Mouse (Mus musculus): ENCODE data around the gene Atoh7. TPM values are rescaled to one million over a fixed set of nuclear protein-coding genes. Genes with fewer than 3 reads are reported as not detected.
A peak's percentile ranks its signal among the peaks of the same experiment; 100 is the strongest.

The Atoh7 gene
- polyA plus RNA-seq, 1 experiment from 2014 or later: 0.14 TPM

GRCm38 (mm10) chr10:63132356-63132755 is 32.9 kb downstream of the Atoh7 start:
- H3K36me3 ChIP-seq: no peaks in the 10 kb centered on the region
- H3K4me1 ChIP-seq: no peaks in the 10 kb centered on the region
- no peaks in the 10 kb centered on the region for H3K9me3 ChIP-seq (replicated peaks)
- H3K4me3 ChIP-seq: no peak overlapping the region
- 90% methylated on average over 6 of the region's 6 CpGs for WGBS
- no peaks in the 10 kb centered on the region for H3K27me3 ChIP-seq (ENCODE audit: low read depth, poor library complexity, severe bottlenecking)
- peak; percentile 13 for DNase-seq (ENCODE audit: low spot score)
- H3K27ac ChIP-seq: no peak overlapping the region

DNA sequence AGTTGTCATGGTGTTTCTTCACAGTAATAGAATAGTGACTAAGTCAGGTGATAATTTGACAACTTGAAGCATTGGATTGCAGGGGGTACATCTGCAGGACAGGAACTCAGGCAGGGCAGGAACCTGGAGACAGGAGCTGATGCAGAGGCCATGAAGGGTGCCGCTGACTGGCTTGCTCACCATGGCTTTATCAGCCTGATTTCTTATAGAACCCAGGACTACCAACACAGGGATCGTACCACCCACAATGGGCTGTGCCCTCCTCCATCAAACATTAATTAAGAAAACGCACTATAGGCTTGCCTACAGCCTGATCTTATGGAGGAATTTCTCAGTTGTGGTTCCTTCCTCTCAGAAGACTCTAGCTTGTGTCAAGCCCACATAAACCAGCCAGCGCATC is 33.9 kb downstream of the Atoh7 start:
- no peaks in the 10 kb centered on the region for H3K4me1 ChIP-seq
- H3K27me3 ChIP-seq (ENCODE audit: low read depth, poor library complexity, severe bottlenecking): no peaks in the 10 kb centered on the region
- H3K36me3 ChIP-seq: no peaks in the 10 kb centered on the region
- H3K4me3 ChIP-seq: no peak overlapping the region
- no peaks in the 10 kb centered on the region for H3K9me3 ChIP-seq (replicated peaks)
- WGBS: 85% methylated on average over 4 of the region's 4 CpGs
- H3K27ac ChIP-seq: no peak overlapping the region
- DNase-seq (ENCODE audit: low spot score): peak; percentile 4

GRCm38 (mm10) chr10:63135680-63136079 is 36.2 kb downstream of the Atoh7 start:
- Histone ChIP-seq H3K36me3 (no peaks in the 10 kb centered on the region), H3K27me3 (ENCODE audit: low read depth, poor library complexity, severe bottlenecking) (no peaks in the 10 kb centered on the region), H3K27ac (no peak overlapping the region), H3K4me1 (no peaks in the 10 kb centered on the region), H3K9me3 (replicated peaks) (no peaks in the 10 kb centered on the region), H3K4me3 (no peak overlapping the region)
- WGBS: 58% methylated on average over 12 of the region's 12 CpGs
- peak; percentile 12 for DNase-seq (ENCODE audit: low spot score)

GRCm38 (mm10) chr10:63136436-63136835 is 37.0 kb downstream of the Atoh7 start:
- DNase-seq (ENCODE audit: low spot score): no peak
- WGBS: 88% methylated on average over 6 of the region's 6 CpGs
- Histone ChIP-seq H3K36me3 (no peaks in the 10 kb centered on the region), H3K9me3 (replicated peaks) (no peaks in the 10 kb centered on the region), H3K4me1 (no peaks in the 10 kb centered on the region), H3K27ac (no peak overlapping the region), H3K27me3 (ENCODE audit: low read depth, poor library complexity, severe bottlenecking) (no peaks in the 10 kb centered on the region), H3K4me3 (no peak overlapping the region)

DNA sequence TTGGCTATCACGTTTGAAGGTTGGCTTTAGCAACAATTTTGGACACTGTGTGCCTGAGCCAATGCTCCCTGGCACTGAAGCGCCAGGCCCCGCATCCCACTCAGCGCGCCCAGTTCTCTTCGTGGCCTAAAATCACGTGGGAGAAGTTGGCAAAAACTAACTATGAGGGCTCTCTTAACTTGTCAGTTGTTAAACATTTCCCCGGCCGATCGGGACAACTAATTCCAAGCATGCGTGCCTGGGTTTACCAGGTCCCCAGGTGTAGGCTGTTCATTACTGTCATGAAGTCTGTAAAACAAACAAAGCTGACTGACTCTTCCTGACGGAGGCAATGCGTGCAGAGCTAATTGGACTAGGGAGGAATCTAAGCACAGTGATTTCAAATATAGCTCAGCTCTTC is 43.2 kb downstream of the Atoh7 start:
- Histone ChIP-seq H3K27ac (no peak overlapping the region), H3K9me3 (replicated peaks) (no peaks in the 10 kb centered on the region), H3K27me3 (ENCODE audit: low read depth, poor library complexity, severe bottlenecking) (no peaks in the 10 kb centered on the region), H3K36me3 (no peaks in the 10 kb centered on the region), H3K4me3 (no peak overlapping the region), H3K4me1 (no peaks in the 10 kb centered on the region)
- DNase-seq (ENCODE audit: low spot score): peak; percentile 19
- 90% methylated on average over 13 of the region's 13 CpGs for WGBS

Other genes starting within 250 kb of the Atoh7 start
- 26.5 and 30.6 TPM in 2 replicates for gene Tet1, start 190.7 kb upstream of the Atoh7 start, polyA plus RNA-seq (2016; fragmentation: Nextera tagmentation; extraction: Ambion mirVana)
- 8.8 and 11.3 TPM in 2 replicates for gene Slc25a16, start 179.0 kb upstream of the Atoh7 start, polyA plus RNA-seq (2016; fragmentation: Nextera tagmentation; extraction: Ambion mirVana)
- gene Dna2, start 152.6 kb upstream of the Atoh7 start, polyA plus RNA-seq (2016; fragmentation: Nextera tagmentation; extraction: Ambion mirVana): 38.9 and 40.7 TPM in 2 replicates
- 20.5 and 23.9 TPM in 2 replicates for gene Rufy2, start 119.4 kb upstream of the Atoh7 start, polyA plus RNA-seq (2016; fragmentation: Nextera tagmentation; extraction: Ambion mirVana)
- 162 and 170 TPM in 2 replicates for gene Hnrnph3, start 75.4 kb upstream of the Atoh7 start, polyA plus RNA-seq (2016; fragmentation: Nextera tagmentation; extraction: Ambion mirVana)
- 0.94 and 1.1 TPM in 2 replicates for gene Pbld2, start 75.3 kb upstream of the Atoh7 start, polyA plus RNA-seq (2016; fragmentation: Nextera tagmentation; extraction: Ambion mirVana)
- 1.9 and 2.4 TPM in 2 replicates for gene Pbld1, start 39.5 kb upstream of the Atoh7 start, polyA plus RNA-seq (2016; fragmentation: Nextera tagmentation; extraction: Ambion mirVana)
- gene Mypn, start 104.3 kb downstream of the Atoh7 start, polyA plus RNA-seq (2016; fragmentation: Nextera tagmentation; extraction: Ambion mirVana): 0.19 and 0.25 TPM in 2 replicates
- gene Herc4, start 144.2 kb downstream of the Atoh7 start, polyA plus RNA-seq (2016; fragmentation: Nextera tagmentation; extraction: Ambion mirVana): 44.3 and 48.6 TPM in 2 replicates

All from limb, embryonic 10.5 days (tissue).